Mouse (Mus musculus) 416B (cell line): ENCODE measurements around the gene Lpp.
A peak's percentile ranks its signal among the peaks of the same experiment; 100 is the strongest.

ENCODE experiments used
- DNase-seq: peaks from one replicate; pipeline ENCODE4 v3.0.0; 2011; ENCODE audit warnings: low read depth

Gene Lpp

GRCm38 (mm10) chr16:24392651-24393555, at the start of gene Lpp:
TSS of gene Lpp (plus strand) at chr16:24393507.
- peak; percentile 87 for DNase-seq

- no peak for DNase-seq
Measured at GRCm38 (mm10) chr16:24347582-24348411, 45.5 kb upstream of the Lpp start.

GRCm38 (mm10) chr16:24350306-24350705, 43.0 kb upstream of the Lpp start:
- no peak for DNase-seq

- DNase-seq, result no peak
Measured at GRCm38 (mm10) chr16:24350751-24351150, 42.6 kb upstream of the Lpp start.

DNA sequence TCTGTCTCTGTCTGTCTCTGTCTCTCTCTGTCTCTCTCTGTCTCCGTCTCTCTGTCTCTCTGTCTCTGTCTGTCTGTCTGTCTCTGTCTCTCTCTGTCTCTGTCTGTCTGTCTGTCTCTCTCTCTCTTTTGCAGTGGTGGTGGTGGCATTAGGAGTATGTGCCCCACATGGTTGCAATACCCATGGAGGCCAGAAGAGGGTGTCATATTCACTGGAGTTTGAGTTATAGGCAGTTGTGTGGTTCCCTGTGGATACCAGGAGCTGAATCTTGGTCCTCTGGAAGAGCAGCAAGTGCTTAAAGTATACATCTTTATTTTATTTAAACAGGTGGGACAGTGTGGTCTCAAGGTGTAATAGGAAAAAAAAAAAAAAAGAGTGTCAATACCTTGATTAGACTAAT, 41.5 kb upstream of the Lpp start:
- no peak for DNase-seq

DNA sequence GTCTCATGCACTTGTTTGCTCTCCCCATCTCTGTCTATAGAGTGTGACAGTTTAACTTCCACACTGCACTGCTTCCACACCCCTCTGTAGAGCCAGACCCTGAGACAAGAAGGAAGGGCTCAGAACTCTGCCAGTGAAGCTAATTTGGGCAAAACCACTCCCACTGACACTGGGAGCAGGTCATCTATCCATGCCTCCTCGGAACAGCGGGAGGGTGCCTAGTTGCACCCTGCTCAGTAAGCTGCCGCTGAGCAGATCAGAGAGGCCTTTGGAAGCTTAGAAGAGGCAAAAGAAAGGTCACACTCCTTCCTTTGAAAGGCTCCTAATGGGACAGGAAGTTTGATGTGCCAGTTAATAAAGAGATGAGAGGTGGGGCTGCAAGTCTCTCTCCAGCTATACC, 39.5 kb upstream of the Lpp start:
- no peak for DNase-seq

DNA sequence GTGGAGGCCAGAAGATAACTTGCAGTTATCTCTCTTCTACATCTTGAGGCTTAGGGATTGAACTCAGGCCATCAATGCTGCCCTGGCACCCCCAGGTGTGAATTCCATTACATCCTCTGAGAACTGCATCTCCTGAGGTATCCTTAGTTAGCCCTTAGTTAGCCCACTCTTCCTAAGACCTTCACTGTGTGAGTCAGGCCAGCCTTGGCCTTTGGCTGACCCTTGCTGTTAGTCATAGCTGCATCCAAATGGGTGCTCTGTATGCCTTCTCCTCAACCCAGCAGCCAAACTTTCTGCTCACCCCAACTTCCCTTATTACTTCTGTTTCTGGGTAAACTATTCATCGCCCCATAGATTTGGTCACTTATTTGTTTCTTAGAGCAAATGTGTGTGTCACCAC, 31.6 kb upstream of the Lpp start:
- DNase-seq, result peak; percentile 75

DNA sequence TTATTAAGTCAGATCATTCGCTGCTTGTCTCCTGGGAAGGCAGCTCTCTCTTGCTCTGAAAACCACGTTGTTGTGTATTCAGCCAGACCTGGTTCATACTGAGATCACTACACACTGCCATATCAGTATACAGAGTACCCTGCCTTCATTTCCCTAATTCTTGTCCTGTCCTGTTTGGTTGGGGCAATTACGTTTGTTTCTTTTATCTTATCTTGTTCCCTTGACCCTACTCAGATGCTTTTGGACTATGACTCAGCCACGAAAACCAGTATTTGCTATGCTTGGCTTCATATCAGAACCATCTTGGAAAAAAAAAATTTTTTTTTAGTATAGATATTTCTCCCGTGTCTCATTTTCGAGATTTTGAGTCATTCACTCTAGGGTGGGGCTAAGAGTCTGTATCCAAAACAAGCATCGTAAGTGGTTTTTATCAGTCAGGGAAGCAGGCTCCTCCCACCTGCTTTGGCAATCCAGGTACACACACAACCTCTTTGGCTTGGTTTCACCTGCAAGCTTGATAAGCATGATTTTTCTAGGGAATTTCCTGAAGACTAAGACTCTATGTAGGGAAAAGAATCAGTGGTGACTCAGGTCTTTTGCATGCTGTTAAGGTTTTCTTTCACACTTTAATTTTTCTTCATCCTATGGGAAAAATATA, 29.1 kb upstream of the Lpp start:
- peak; percentile 83 for DNase-seq

DNA sequence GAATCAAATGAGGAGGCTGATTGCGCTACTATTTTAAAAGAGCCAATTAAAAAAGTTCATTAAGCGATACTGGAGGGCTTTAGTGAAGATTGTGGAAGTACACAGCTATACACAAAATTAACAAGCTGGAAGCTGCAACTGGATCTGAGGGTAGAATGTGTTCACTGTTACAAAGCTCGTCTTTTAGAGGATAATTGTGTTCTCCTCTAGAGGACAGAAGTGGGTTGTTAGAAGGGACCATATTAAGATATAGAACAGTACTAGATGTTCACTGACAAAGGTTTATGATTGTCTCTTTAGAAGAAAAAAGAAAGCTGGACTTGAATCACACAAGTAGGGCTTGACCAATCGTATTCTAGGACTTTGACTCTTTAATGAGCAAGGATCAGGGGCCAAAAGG, 27.4 kb upstream of the Lpp start:
- DNase-seq, result no peak

DNA sequence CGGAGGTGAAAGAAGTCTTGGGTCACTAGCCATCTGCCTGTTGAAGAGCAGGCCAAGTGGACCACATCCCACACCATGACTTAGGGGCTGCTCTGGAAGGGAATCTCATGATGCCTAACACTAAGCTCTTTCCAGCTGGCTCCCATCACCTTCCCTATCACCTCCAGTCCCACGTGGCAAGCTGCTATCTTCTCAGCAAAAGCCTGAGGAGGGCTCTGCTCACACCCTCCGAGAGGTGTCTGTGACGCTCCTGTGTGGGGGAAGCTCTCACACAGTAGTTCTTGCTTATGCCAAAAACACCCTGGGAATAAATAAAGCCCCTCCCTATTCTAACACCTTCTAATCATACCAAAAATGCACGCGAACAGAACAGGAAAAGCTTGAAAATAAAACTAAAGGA, 26.2 kb upstream of the Lpp start:
- DNase-seq, result no peak

GRCm38 (mm10) chr16:24367506-24367905, 25.8 kb upstream of the Lpp start:
- DNase-seq, result no peak

DNA sequence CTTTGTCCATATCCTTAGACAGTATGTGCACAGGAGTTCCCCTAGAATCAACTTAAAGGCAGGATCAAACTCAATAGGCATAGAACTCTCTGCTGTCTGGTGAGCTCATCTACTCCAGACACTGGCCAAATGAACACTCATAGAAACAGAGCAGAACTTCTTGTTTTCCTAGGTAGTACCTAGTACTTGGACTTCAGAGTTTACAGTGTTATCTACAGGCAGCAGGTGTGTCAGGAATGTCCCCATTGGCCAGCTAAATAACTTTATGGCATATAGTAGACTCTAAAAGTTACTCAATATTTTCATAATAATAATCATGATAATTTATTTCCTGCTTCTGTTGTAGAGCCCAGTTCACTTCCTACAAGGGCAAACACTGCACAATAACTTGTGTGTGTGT, 16.8 kb upstream of the Lpp start:
- DNase-seq, result no peak

- DNase-seq, result no peak
Measured at GRCm38 (mm10) chr16:24390596-24390995, 2.7 kb upstream of the Lpp start.

DNA sequence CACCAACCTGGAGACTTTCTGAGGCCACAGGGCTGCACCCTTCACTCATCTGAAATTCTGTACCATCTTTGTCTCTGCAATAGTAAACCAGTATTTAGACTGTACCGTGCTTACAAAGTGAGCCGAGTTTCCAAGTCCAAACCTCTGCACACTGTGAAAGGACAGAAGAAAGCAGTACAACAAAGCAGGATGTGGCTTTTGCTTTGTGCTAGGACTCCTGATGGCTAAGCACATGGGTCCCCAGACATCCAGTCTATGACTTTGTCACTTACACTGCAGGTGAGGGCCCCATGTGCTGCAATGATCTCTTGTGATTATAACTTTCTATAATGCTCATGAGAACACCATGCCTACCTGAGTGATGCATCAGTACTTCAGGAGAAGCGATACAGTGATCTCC, 2.2 kb upstream of the Lpp start:
- no peak for DNase-seq

- no peak for DNase-seq
Measured at GRCm38 (mm10) chr16:24391901-24392300, 1.4 kb upstream of the Lpp start.

GRCm38 (mm10) chr16:24393556-24394210, 376 bp downstream of the Lpp start:
- DNase-seq, result peak; percentile 24

DNA sequence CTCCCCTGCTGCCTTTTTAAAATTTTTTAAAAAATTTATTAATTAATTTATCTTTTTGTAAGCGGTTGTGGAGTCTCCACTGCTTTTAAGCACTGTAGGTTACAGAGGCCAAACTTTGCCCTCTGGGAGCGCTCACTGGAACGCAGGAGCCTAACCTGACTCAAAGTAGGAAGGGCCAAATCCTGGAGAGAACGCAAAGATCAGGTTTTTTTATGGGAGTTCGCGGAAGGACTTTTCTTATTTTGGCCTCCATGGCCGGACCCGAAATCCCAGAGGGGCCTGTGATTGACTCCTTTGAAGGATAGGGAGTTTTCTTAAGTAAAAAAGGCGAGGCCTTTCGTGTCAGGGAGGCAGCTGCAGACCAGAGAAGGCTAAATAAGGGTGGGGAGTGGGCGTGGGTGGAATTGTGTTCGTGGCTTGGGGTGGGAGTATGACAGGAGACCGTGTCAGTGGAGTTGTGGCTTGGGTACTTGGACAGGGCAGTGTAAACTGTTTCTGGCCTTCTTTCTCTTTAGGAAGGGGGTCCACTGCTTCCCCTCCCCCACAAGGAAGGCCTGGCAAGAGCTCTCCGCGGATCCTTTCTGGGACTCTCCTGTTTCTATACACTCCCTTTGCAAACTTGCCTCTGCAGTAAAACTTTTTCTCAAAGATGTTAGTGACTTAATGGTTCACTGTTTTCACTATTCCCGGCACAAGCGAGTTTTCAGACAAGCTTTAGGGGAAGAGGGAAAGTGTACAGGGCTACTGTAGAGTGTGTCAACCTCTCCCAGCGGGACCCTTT, 1.1 kb downstream of the Lpp start:
- DNase-seq, result peak; percentile 13

- no peak for DNase-seq
Measured at GRCm38 (mm10) chr16:24395100-24395499, 1.8 kb downstream of the Lpp start.

DNA sequence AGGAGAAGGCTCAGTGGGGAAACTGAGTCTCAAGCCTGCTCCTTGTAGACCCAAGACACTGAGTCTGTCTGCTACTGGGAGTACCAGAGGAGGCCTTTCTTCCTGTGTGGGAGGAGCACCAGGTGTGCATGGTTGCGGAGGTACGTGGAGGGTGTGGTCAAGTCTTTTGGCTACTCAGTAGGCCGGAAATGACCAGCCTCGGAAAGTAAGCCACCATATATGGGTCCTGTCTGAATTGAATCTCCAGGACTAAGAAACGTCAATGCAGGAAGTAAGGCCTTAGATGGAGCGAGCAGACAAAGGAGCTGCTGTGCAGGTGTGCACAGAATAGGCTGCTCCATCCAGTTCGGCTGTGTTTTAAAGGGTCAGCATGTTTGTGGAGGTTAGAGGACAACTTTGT, 3.2 kb downstream of the Lpp start:
- DNase-seq, result no peak

DNA sequence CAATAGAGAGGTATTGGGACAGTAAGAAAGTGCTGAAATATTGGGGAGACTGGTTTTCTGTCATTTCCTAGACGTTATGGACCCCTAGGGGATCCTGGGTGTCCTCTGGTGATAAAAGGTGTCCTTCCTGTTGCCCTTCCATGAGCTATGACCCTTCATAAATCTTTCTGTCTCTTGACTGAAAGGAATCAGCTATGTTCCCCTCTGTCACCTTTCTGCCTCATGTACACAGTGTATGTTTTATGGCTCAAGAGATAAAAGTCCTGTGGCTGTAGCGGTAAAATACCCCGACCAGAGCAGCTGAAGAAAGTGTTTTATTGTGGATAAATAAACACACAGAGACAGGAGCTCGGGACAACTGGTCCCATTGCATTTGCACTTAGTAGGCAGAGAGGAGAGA, 5.2 kb downstream of the Lpp start:
- DNase-seq, result no peak

DNA sequence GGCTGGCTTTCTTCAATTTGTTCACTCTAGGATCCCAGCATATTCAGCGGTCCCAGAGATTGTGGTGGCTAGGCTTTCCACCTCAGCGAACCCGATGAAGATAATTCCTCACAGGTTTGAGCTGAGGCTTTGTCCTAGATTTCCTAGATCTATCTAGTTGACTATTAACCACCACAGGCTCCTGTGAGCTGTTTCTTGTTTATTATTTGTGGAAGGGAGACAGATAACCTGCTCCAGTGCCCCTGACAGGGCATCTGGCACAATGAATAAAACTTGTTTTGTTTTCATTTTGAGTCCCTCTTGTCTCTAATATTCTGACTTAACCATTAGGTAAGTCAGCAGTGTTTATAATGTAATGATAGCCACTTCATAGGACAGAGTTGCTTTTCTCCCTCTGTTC, 5.6 kb downstream of the Lpp start:
- DNase-seq, result no peak
